Mouse (Mus musculus) heart, embryonic 16.5 days (tissue): ENCODE data around the gene Sowahc. TPM values are rescaled to one million over a fixed set of nuclear protein-coding genes. Genes with fewer than 3 reads are reported as not detected.

ENCODE experiments used
- polyA plus RNA-seq: library from polyadenylated mRNA; unstranded; fragments of >200 nt; fragmentation: Nextera tagmentation; extraction: Ambion mirVana; gene quantifications from 2 replicates; pipeline ENCODE4 v1.2.1, GENCODE M21; 2015

The Sowahc gene
- polyA plus RNA-seq, 1 experiment from 2014 or later, result 2.8 TPM

Other genes starting within 250 kb of the Sowahc start
- gene Sept10, start 106 bp upstream of the Sowahc start, polyA plus RNA-seq, result 28.7 and 32.4 TPM in 2 replicates
- gene P4ha1, start 101.3 kb downstream of the Sowahc start, polyA plus RNA-seq, result 57.9 and 58.8 TPM in 2 replicates
- 5.9 and 65.1 TPM in 2 replicates for gene Gm10273, start 173.7 kb downstream of the Sowahc start, polyA plus RNA-seq
- 0.30 TPM in 1 of 2 replicates, not detected in the other for gene Pla2g12b, start 181.7 kb downstream of the Sowahc start, polyA plus RNA-seq
- 4.1 and 4.7 TPM in 2 replicates for gene Oit3, start 219.8 kb downstream of the Sowahc start, polyA plus RNA-seq